Mouse (Mus musculus) CH12F3 (cell line): ENCODE measurements around the gene Adam12.

Source experiments
- in situ Hi-C: fragments of 300-500 bp; cut with MboI; formaldehyde crosslinking; loops from 2 replicates; pipeline ENCODE4 v1.14.3; 2020; ENCODE audit warnings: low sequenced_read_pairs

Adam12 gene

GRCm38 (mm10) chr7:134085396-134085795 is 146.6 kb downstream of the Adam12 start:
- in situ Hi-C loops = no loop called here

GRCm38 (mm10) chr7:134084926-134085325 is 147.0 kb downstream of the Adam12 start:
- in situ Hi-C loops = no loop called here

- in situ Hi-C loops = no loop called here
Observed at GRCm38 (mm10) chr7:134081307-134082072, 150.5 kb downstream of the Adam12 start.

- in situ Hi-C loops = no loop called here
Observed at GRCm38 (mm10) chr7:134079980-134080725, 151.8 kb downstream of the Adam12 start.

- in situ Hi-C loops = no loop called here
Observed at GRCm38 (mm10) chr7:134077684-134078083, 154.3 kb downstream of the Adam12 start.

- in situ Hi-C loops = no loop called here
Observed at GRCm38 (mm10) chr7:134073011-134073410, 158.9 kb downstream of the Adam12 start.

- in situ Hi-C loops = no loop called here
Observed at GRCm38 (mm10) chr7:134071153-134071885, 160.6 kb downstream of the Adam12 start.

- in situ Hi-C loops = no loop called here
Observed at GRCm38 (mm10) chr7:134062629-134063028, 169.3 kb downstream of the Adam12 start.

- in situ Hi-C loops = no loop called here
Observed at GRCm38 (mm10) chr7:134052486-134052885, 179.5 kb downstream of the Adam12 start.

- in situ Hi-C loops = no loop called here
Observed at GRCm38 (mm10) chr7:134050371-134050770, 181.6 kb downstream of the Adam12 start.

GRCm38 (mm10) chr7:134046376-134046775 is 185.6 kb downstream of the Adam12 start:
- in situ Hi-C loops = no loop called here

GRCm38 (mm10) chr7:134043576-134043975 is 188.4 kb downstream of the Adam12 start:
- in situ Hi-C loops = no loop called here

GRCm38 (mm10) chr7:134042614-134043013 is 189.3 kb downstream of the Adam12 start:
- in situ Hi-C loops = no loop called here

- in situ Hi-C loops = no loop called here
Observed at GRCm38 (mm10) chr7:134033939-134034338, 198.0 kb downstream of the Adam12 start.

GRCm38 (mm10) chr7:134032959-134033366 is 199.0 kb downstream of the Adam12 start:
- in situ Hi-C loops = no loop called here

GRCm38 (mm10) chr7:134031787-134032186 is 200.2 kb downstream of the Adam12 start:
- in situ Hi-C loops = no loop called here

GRCm38 (mm10) chr7:134031256-134031655 is 200.7 kb downstream of the Adam12 start:
- in situ Hi-C loops = no loop called here

- in situ Hi-C loops = no loop called here
Observed at GRCm38 (mm10) chr7:134028281-134028830, 203.6 kb downstream of the Adam12 start.

- in situ Hi-C loops = no loop called here
Observed at GRCm38 (mm10) chr7:134027020-134027415, 204.9 kb downstream of the Adam12 start.

GRCm38 (mm10) chr7:134026200-134027019 is 205.5 kb downstream of the Adam12 start:
- in situ Hi-C loops = no loop called here
